Mouse (Mus musculus): ENCODE measurements at regions not wholly inside any gene's neighbourhood (a gene's known extent, or its start where the extent isn't known, plus 50 kb on each side); places are given as distances from the start of the nearest gene placed in this dataset.

- Histone ChIP-seq H3K4me1 (replicated peaks) (no peaks in the 10 kb centered on the region), H3K9ac (replicated peaks) (no peak overlapping the region), H3K36me3 (no peaks in the 10 kb centered on the region), H3K4me2 (replicated peaks) (no peak overlapping the region), H3K4me3 (replicated peaks) (no peak overlapping the region), H3K27ac (no peak overlapping the region), H3K27me3 (no peaks in the 10 kb centered on the region), H3K9me3 (no peaks in the 10 kb centered on the region)
- 58% methylated on average over 15 of the region's 15 CpGs for WGBS
- ATAC-seq, result no peak
Measured at GRCm38 (mm10) chr6:117675059-117675800, 165.8 kb upstream of the Zfp637 start.

- H3K4me1 ChIP-seq (replicated peaks), result no peaks in the 10 kb centered on the region
- no peak overlapping the region for H3K27ac ChIP-seq
- H3K4me3 ChIP-seq (replicated peaks), result no peak overlapping the region
- no peaks in the 10 kb centered on the region for H3K27me3 ChIP-seq
- ATAC-seq, result peak; percentile 45; the same call in 1 of the 2 replicates
- H3K9me3 ChIP-seq, result 0 out of 2 replicates have a peak, but pooled peaks cover 4% of the 10 kb centered on the region
- H3K36me3 ChIP-seq, result no peaks in the 10 kb centered on the region
- WGBS, result 73% methylated on average over 10 of the region's 10 CpGs
- H3K9ac ChIP-seq (replicated peaks), result no peak overlapping the region
- H3K4me2 ChIP-seq (replicated peaks), result no peak overlapping the region
Measured at GRCm38 (mm10) chr6:117676064-117676821, 164.7 kb upstream of the Zfp637 start.

- Histone ChIP-seq H3K4me1 (replicated peaks) (no peaks in the 10 kb centered on the region), H3K27me3 (no peaks in the 10 kb centered on the region), H3K9ac (replicated peaks) (no peak overlapping the region), H3K36me3 (no peaks in the 10 kb centered on the region), H3K4me2 (replicated peaks) (no peak overlapping the region), H3K27ac (no peak overlapping the region), H3K4me3 (replicated peaks) (no peak overlapping the region), H3K9me3 (0 out of 2 replicates have a peak, but pooled peaks cover 6% of the 10 kb centered on the region)
- 57% methylated on average over 7 of the region's 7 CpGs for WGBS
- ATAC-seq, result no peak
Measured at GRCm38 (mm10) chr6:117677062-117677461, 163.9 kb upstream of the Zfp637 start.

DNA sequence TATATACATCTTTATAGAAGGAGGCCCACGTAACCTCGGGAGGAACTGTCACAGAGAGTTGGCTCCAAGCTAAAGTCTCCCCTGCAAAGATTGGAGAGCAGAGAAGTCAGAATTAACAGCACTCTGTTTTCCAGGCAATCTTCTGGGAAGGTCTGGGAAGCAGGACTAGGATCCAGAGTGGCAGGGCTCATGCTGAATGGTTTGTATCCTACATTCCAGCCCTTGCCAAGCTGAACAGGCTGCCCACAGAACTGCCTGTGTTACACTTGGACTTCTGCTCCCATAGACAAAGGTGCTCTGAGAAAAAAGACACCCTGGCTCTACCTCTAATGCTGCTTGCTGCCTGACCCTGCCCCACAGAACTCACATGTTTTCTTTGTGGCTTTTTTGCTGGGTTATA is 163.2 kb upstream of the Zfp637 start:
- Histone ChIP-seq H3K4me3 (replicated peaks) (no peak overlapping the region), H3K4me2 (replicated peaks) (no peak overlapping the region), H3K27me3 (no peaks in the 10 kb centered on the region), H3K4me1 (replicated peaks) (no peaks in the 10 kb centered on the region), H3K9ac (replicated peaks) (no peak overlapping the region), H3K9me3 (0 out of 2 replicates have a peak, but pooled peaks cover 6% of the 10 kb centered on the region), H3K27ac (no peak overlapping the region), H3K36me3 (no peaks in the 10 kb centered on the region)
- no peak for ATAC-seq
- 95% methylated on average over 2 of the region's 2 CpGs for WGBS

DNA sequence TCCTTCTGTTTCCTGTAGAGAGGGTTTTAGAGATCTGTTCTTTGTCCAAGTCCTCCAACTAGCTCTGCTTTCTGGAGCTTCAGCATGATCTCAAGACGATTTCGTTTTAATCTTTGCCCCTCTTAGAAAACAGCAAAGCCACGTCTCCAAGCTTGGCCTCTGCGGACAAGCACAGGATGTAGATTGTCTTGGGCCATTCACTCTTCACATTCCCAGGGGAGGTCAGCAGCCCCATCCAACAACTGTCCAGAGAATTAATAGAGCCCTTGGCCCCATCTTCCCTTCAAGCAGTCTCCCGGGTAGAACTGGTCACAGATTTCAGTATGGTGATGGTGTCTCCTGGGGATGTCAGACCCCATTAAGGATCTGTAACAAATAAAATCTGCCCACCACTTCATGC is 162.7 kb upstream of the Zfp637 start:
- no peak overlapping the region for H3K9ac ChIP-seq (replicated peaks)
- 0 out of 2 replicates have a peak, but pooled peaks cover 6% of the 10 kb centered on the region for H3K9me3 ChIP-seq
- no peak overlapping the region for H3K4me2 ChIP-seq (replicated peaks)
- H3K27ac ChIP-seq, result no peak overlapping the region
- no peaks in the 10 kb centered on the region for H3K27me3 ChIP-seq
- 81% methylated on average over 5 of the region's 5 CpGs for WGBS
- no peaks in the 10 kb centered on the region for H3K4me1 ChIP-seq (replicated peaks)
- H3K4me3 ChIP-seq (replicated peaks), result no peak overlapping the region
- no peaks in the 10 kb centered on the region for H3K36me3 ChIP-seq
- ATAC-seq, result no peak

GRCm38 (mm10) chr6:117678877-117679276 is 162.1 kb upstream of the Zfp637 start:
- Histone ChIP-seq H3K27ac (no peak overlapping the region), H3K36me3 (no peaks in the 10 kb centered on the region), H3K9ac (replicated peaks) (no peak overlapping the region), H3K4me2 (replicated peaks) (no peak overlapping the region), H3K4me3 (replicated peaks) (no peak overlapping the region), H3K9me3 (0 out of 2 replicates have a peak, but pooled peaks cover 6% of the 10 kb centered on the region), H3K4me1 (replicated peaks) (no peaks in the 10 kb centered on the region), H3K27me3 (no peaks in the 10 kb centered on the region)
- WGBS, result 84% methylated on average over 4 of the region's 4 CpGs
- ATAC-seq, result no peak

DNA sequence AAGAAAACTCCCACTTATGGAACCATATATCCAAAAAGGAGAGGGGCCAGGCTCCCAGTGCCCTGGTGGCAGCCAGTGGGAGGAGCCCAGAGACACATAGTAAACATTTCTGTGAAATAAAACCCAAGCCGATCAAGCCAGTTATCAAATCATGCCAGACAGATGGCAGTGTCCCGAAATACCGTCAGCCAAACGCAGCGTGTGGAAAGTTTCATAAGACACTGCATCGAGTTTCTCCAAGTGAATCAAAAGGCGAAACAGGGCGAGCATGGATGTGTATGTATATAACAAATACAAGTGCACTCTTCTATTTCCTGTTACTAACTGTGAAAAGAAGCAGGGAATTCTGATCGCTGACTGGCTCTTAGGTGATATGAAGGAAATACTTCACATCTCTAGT is 154.8 kb upstream of the Zfp637 start:
- no peak for ATAC-seq
- no peak overlapping the region for H3K4me3 ChIP-seq (replicated peaks)
- no peaks in the 10 kb centered on the region for H3K4me1 ChIP-seq (replicated peaks)
- WGBS, result 95% methylated on average over 9 of the region's 9 CpGs
- H3K27me3 ChIP-seq, result no peaks in the 10 kb centered on the region
- H3K36me3 ChIP-seq, result no peaks in the 10 kb centered on the region
- H3K27ac ChIP-seq, result no peak overlapping the region
- H3K4me2 ChIP-seq (replicated peaks), result no peak overlapping the region
- H3K9ac ChIP-seq (replicated peaks), result no peak overlapping the region
- 0 out of 2 replicates have a peak, but pooled peaks cover 1% of the 10 kb centered on the region for H3K9me3 ChIP-seq

DNA sequence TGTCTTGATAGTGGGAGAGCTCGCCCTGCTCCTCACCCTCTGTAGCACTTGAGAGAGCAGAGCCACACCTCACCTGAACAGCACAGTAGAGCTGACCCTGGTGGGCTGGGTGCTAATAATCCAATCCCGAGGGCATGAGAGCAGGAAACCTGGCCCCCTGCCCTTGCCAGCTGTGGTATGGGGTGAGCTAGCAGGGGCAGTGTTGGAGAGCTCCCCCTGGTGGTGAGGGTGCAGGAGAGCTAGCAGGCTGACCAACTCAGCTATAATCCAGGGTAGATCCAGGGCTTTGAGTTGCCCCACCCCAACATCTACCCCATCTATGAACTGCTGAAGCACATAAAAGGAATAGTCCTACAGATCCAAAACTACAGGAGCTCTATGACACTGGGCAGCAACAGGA is 153.9 kb upstream of the Zfp637 start:
- no peaks in the 10 kb centered on the region for H3K4me1 ChIP-seq (replicated peaks)
- ATAC-seq, result no peak
- H3K27me3 ChIP-seq, result no peaks in the 10 kb centered on the region
- no peak overlapping the region for H3K27ac ChIP-seq
- no peak overlapping the region for H3K9ac ChIP-seq (replicated peaks)
- no peak overlapping the region for H3K4me3 ChIP-seq (replicated peaks)
- H3K9me3 ChIP-seq, result no peaks in the 10 kb centered on the region
- WGBS, result 84% methylated on average over 2 of the region's 2 CpGs
- H3K4me2 ChIP-seq (replicated peaks), result no peak overlapping the region
- H3K36me3 ChIP-seq, result no peaks in the 10 kb centered on the region

DNA sequence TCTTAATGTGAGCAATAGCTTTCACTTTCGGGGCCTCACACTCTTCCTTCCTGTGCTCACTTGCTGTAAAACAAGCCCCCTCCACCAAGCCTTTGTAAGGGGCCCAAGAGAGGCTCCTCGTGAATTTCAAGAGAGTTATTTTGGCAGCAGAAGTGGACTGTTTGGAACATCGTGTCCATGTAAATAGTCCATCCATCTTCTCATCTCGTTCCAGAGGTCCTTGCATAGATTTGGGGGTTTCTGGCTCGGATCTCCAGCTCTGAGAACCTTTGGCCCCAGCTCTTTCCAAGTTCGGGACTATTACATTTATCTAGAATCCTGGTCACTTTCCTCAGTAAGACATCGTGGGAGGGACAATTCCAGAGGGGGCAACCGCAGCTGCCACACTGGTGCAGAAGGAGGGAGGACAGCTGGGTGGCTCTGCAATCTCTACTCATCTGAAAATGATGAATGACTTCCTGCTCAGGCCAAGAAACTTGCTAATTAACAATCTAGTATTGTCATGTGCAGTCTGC is 152.3 kb upstream of the Zfp637 start:
- H3K9ac ChIP-seq (replicated peaks), result no peak overlapping the region
- no peak for ATAC-seq
- no peaks in the 10 kb centered on the region for H3K36me3 ChIP-seq
- H3K4me2 ChIP-seq (replicated peaks), result no peak overlapping the region
- WGBS, result 85% methylated on average over 8 of the region's 8 CpGs
- H3K4me3 ChIP-seq (replicated peaks), result no peak overlapping the region
- H3K27me3 ChIP-seq, result no peaks in the 10 kb centered on the region
- H3K4me1 ChIP-seq (replicated peaks), result no peaks in the 10 kb centered on the region
- H3K27ac ChIP-seq, result no peak overlapping the region
- no peaks in the 10 kb centered on the region for H3K9me3 ChIP-seq

- ATAC-seq, result no peak
- no peak overlapping the region for H3K9ac ChIP-seq (replicated peaks)
- no peaks in the 10 kb centered on the region for H3K9me3 ChIP-seq
- H3K36me3 ChIP-seq, result no peaks in the 10 kb centered on the region
- no peaks in the 10 kb centered on the region for H3K4me1 ChIP-seq (replicated peaks)
- H3K27ac ChIP-seq, result no peak overlapping the region
- 81% methylated on average over 5 of the region's 5 CpGs for WGBS
- no peak overlapping the region for H3K4me2 ChIP-seq (replicated peaks)
- no peak overlapping the region for H3K4me3 ChIP-seq (replicated peaks)
- H3K27me3 ChIP-seq, result no peaks in the 10 kb centered on the region
Measured at GRCm38 (mm10) chr6:117700286-117700685, 140.7 kb upstream of the Zfp637 start.

DNA sequence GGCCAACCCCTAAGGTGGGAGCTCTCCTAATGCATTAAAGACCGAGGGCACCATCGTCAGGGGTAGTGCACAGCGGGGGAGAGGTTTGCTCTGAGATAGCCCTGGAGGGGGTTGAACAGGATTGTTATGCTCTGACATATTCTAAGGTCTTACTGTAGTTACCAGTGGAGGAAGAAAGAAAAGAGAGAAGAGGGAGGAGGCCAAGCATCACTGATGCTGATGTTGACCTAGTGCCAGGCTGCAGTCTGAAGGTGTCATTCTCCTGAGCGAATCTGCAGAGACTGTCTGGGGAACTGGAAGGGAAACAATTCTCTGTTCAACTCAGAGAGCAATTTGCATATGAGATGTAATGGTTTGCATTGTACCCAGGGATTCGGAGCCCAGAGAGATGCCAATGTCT is 139.4 kb upstream of the Zfp637 start:
- Histone ChIP-seq H3K4me2 (replicated peaks) (no peak overlapping the region), H3K27me3 (no peaks in the 10 kb centered on the region), H3K36me3 (no peaks in the 10 kb centered on the region), H3K9me3 (no peaks in the 10 kb centered on the region), H3K9ac (replicated peaks) (no peak overlapping the region), H3K4me1 (replicated peaks) (no peaks in the 10 kb centered on the region), H3K4me3 (replicated peaks) (no peak overlapping the region), H3K27ac (no peak overlapping the region)
- no peak for ATAC-seq
- WGBS, result 91% methylated on average over 5 of the region's 5 CpGs

- WGBS, result 69% methylated on average over 2 of the region's 2 CpGs
- Histone ChIP-seq H3K9ac (replicated peaks) (no peak overlapping the region), H3K4me2 (replicated peaks) (no peak overlapping the region), H3K36me3 (no peaks in the 10 kb centered on the region), H3K27ac (no peak overlapping the region), H3K27me3 (no peaks in the 10 kb centered on the region), H3K4me1 (replicated peaks) (no peaks in the 10 kb centered on the region), H3K9me3 (no peaks in the 10 kb centered on the region), H3K4me3 (replicated peaks) (no peak overlapping the region)
- ATAC-seq, result no peak
Measured at GRCm38 (mm10) chr6:117706006-117706405, 135.0 kb upstream of the Zfp637 start.
